Mouse (Mus musculus): ENCODE data around the gene Serpina3g. TPM values are rescaled to one million over a fixed set of nuclear protein-coding genes. Genes with fewer than 3 reads are reported as not detected.
"Not testable (repeated sequence)": the region's sequence is repeated elsewhere in the genome, so short reads cannot be mapped to it uniquely, and the experiment has no call there.

Gene Serpina3g
- 0.25 TPM in 1 of 2 replicates, not detected in the other for polyA plus RNA-seq (2016; fragmentation: Nextera tagmentation; extraction: Ambion mirVana)

- no peaks in the 10 kb centered on the region for H3K4me1 ChIP-seq
- H3K36me3 ChIP-seq, result no peaks in the 10 kb centered on the region
- H3K27ac ChIP-seq (replicated peaks), result no peak within 1 kb of the TSS
- no peak for DNase-seq (ENCODE audit: low spot score)
- WGBS, result 75% methylated on average over 5 of the region's 5 CpGs
- no peaks in the 10 kb centered on the region for H3K9me3 ChIP-seq (replicated peaks)
- H3K4me3 ChIP-seq, result no peak within 1 kb of the TSS
- H3K27me3 ChIP-seq (ENCODE audit: low read depth, poor library complexity, severe bottlenecking), result no peaks in the 10 kb centered on the region
Measured at GRCm38 (mm10) chr12:104235915-104236314, at the start of gene Serpina3g. Serpina3g (plus strand) TSS chr12:104236245.

DNA sequence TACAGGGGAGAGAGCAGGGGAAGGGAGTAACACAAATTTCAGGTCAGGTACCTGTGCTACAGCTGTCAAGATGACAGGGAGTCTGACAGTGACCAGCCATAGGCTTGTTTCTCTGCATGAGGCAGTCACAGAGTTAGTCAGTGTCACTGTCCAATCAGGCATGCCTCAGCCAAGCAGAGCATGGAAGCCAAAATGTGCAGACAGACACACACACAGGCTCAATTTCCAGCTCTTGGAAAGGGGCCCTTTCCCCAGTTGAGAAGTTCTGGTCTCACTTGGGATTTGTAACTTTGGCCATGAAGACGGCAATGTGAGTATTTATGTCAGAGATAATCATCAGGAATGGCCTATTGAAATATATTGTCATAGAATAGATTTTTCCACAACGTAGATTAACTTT lies 46.8 kb upstream of the Serpina3g start:
- 90% methylated on average over 2 of the region's 2 CpGs for WGBS
- Histone ChIP-seq H3K27me3 (ENCODE audit: low read depth, poor library complexity, severe bottlenecking) (no peaks in the 10 kb centered on the region), H3K4me3 (no peak overlapping the region), H3K4me1 (no peaks in the 10 kb centered on the region), H3K27ac (replicated peaks) (no peak overlapping the region), H3K36me3 (no peaks in the 10 kb centered on the region), H3K9me3 (replicated peaks) (no peaks in the 10 kb centered on the region)
- no peak for DNase-seq (ENCODE audit: low spot score)

- Histone ChIP-seq H3K9me3 (replicated peaks) (no peaks in the 10 kb centered on the region), H3K4me1 (no peaks in the 10 kb centered on the region), H3K4me3 (no peak overlapping the region), H3K27me3 (ENCODE audit: low read depth, poor library complexity, severe bottlenecking) (no peaks in the 10 kb centered on the region), H3K36me3 (no peaks in the 10 kb centered on the region), H3K27ac (replicated peaks) (no peak overlapping the region)
- no peak for DNase-seq (ENCODE audit: low spot score)
Measured at GRCm38 (mm10) chr12:104190852-104191251, 45.2 kb upstream of the Serpina3g start.

GRCm38 (mm10) chr12:104209149-104209548 lies 26.9 kb upstream of the Serpina3g start:
- Histone ChIP-seq H3K4me1 (peaks cover 15% of the 10 kb centered on the region), H3K27ac (replicated peaks) (no peak overlapping the region), H3K9me3 (replicated peaks) (no peaks in the 10 kb centered on the region), H3K27me3 (ENCODE audit: low read depth, poor library complexity, severe bottlenecking) (no peaks in the 10 kb centered on the region), H3K4me3 (no peak overlapping the region), H3K36me3 (no peaks in the 10 kb centered on the region)
- WGBS, result 75% methylated on average over 4 of the region's 4 CpGs
- no peak for DNase-seq (ENCODE audit: low spot score)

DNA sequence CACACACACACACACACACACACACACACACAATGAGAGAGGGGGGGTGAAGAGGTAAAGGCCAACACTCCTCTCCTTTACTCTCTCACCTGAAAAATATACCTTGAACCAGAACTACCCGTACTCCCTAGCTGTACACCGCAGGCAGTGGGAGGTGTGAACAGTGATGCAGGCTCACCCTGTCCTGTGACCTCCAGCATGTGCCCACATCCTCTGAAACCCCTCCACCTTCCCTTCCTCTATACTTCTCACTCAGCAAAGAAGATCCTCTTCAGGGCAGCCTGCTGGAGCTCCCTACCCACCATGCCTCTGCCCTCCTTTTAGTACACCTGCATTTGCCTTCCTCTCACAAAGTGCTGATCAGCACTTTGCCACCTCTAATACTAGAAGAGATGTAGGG lies 26.2 kb upstream of the Serpina3g start:
- H3K27me3 ChIP-seq (ENCODE audit: low read depth, poor library complexity, severe bottlenecking), result no peaks in the 10 kb centered on the region
- H3K36me3 ChIP-seq, result no peaks in the 10 kb centered on the region
- 100% methylated on average over 2 of the region's 2 CpGs for WGBS
- no peak overlapping the region for H3K4me3 ChIP-seq
- no peaks in the 10 kb centered on the region for H3K9me3 ChIP-seq (replicated peaks)
- H3K4me1 ChIP-seq, result peaks cover 21% of the 10 kb centered on the region
- no peak overlapping the region for H3K27ac ChIP-seq (replicated peaks)
- no peak for DNase-seq (ENCODE audit: low spot score)

GRCm38 (mm10) chr12:104213689-104214444 lies 22.2 kb upstream of the Serpina3g start:
- H3K4me1 ChIP-seq, result peaks cover 23% of the 10 kb centered on the region
- H3K27ac ChIP-seq (replicated peaks), result peak overlapping the region; percentile 52; the same call in 1 of the 2 replicates
- WGBS, result 46% methylated on average over 2 of the region's 2 CpGs
- H3K4me3 ChIP-seq, result no peak overlapping the region
- H3K27me3 ChIP-seq (ENCODE audit: low read depth, poor library complexity, severe bottlenecking), result no peaks in the 10 kb centered on the region
- H3K9me3 ChIP-seq (replicated peaks), result no peaks in the 10 kb centered on the region
- peak; percentile 27 for DNase-seq (ENCODE audit: low spot score)
- no peaks in the 10 kb centered on the region for H3K36me3 ChIP-seq

GRCm38 (mm10) chr12:104214445-104214753 lies 21.6 kb upstream of the Serpina3g start, which contains the start of gene Serpina3f:
Serpina3f (plus strand) TSS chr12:104214544.
- Histone ChIP-seq H3K4me3 (no peak within 1 kb of the TSS), H3K36me3 (no peaks in the 10 kb centered on the region), H3K4me1 (peaks cover 23% of the 10 kb centered on the region), H3K27me3 (ENCODE audit: low read depth, poor library complexity, severe bottlenecking) (no peaks in the 10 kb centered on the region), H3K9me3 (replicated peaks) (no peaks in the 10 kb centered on the region), H3K27ac (replicated peaks) (peak within 1 kb of the TSS; percentile 52; the same call in 1 of the 2 replicates)
- 68% methylated on average over 1 of the region's 1 CpGs for WGBS
- no peak for DNase-seq (ENCODE audit: low spot score)

GRCm38 (mm10) chr12:104215249-104215648 lies 20.8 kb upstream of the Serpina3g start:
- DNase-seq (ENCODE audit: low spot score), result no peak
- H3K27me3 ChIP-seq (ENCODE audit: low read depth, poor library complexity, severe bottlenecking), result no peaks in the 10 kb centered on the region
- WGBS, result 84% methylated on average over 1 of the region's 1 CpGs

GRCm38 (mm10) chr12:104221616-104222015 lies 14.4 kb upstream of the Serpina3g start:
- 73% methylated on average over 1 of the region's 1 CpGs for WGBS
- H3K27ac ChIP-seq (replicated peaks), result no peak overlapping the region
- no peaks in the 10 kb centered on the region for H3K9me3 ChIP-seq (replicated peaks)
- H3K4me1 ChIP-seq, result peaks cover 3% of the 10 kb centered on the region; the same call in 1 of the 2 replicates
- no peak overlapping the region for H3K4me3 ChIP-seq
- no peaks in the 10 kb centered on the region for H3K36me3 ChIP-seq
- H3K27me3 ChIP-seq (ENCODE audit: low read depth, poor library complexity, severe bottlenecking), result no peaks in the 10 kb centered on the region
- no peak for DNase-seq (ENCODE audit: low spot score)

More at GRCm38 (mm10) chr12:104215249-104215648, 20.8 kb upstream of the Serpina3g start:
- Histone ChIP-seq H3K9me3 (replicated peaks) (no peaks in the 10 kb centered on the region), H3K4me1 (peaks cover 23% of the 10 kb centered on the region), H3K27ac (replicated peaks) (no peak overlapping the region), H3K4me3 (no peak overlapping the region), H3K36me3 (no peaks in the 10 kb centered on the region)

DNA sequence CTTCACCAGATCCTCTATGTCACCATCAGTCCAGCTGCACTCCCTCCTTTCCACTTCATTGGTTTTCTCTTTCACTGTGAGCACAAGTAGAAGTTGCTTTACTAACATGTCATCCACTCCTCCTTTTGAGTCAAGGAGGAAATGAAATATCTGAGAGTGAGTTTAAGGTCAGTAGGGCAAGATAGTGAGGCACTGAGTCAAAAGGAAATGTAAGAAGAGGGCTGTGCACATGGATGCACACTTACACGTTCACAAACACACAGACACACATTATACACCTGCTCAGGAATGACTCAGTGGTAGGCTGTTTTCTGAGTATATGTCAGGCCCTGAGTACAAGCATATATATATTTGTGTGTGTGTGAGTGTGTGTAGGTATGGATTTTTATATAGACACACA lies 12.4 kb upstream of the Serpina3g start:
- H3K27ac ChIP-seq (replicated peaks), result no peak overlapping the region
- H3K9me3 ChIP-seq (replicated peaks), result no peaks in the 10 kb centered on the region
- 81% methylated on average over 1 of the region's 1 CpGs for WGBS
- no peak overlapping the region for H3K4me3 ChIP-seq
- no peaks in the 10 kb centered on the region for H3K36me3 ChIP-seq
- no peaks in the 10 kb centered on the region for H3K27me3 ChIP-seq (ENCODE audit: low read depth, poor library complexity, severe bottlenecking)
- DNase-seq (ENCODE audit: low spot score), result no peak
- H3K4me1 ChIP-seq, result peaks cover 3% of the 10 kb centered on the region; the same call in 1 of the 2 replicates

DNA sequence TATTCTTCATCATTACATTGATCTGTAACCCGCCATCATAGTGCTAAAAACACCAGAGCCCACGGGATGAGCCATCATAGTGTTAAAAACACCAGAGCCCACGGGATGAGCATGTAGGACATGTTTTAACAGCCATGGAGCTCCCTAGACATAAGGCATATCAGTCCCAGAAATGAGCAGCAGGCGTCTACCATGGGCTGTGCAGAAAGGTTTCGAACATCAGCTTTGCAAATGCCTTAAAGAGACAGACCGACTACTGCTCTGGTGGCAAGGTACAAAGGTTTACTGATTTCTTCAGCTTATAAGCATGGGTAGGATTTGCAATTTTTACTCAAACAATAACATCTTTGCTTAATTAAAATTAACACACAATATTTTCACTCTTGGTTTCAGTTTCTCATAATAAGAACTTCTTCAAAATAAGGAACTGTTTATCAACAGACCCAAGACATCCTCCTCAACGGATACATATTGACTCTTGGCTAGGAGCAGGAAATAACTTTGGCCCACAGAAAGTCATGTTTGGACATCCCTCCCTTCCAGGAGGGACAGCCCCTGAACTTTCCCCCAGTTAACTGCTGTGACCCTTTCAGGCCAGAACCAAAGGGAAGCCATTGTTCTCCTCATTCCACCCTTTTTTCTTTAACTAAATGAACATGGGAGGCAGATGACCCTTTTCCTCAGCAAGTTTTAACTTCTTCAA lies 11.3 kb upstream of the Serpina3g start:
- H3K4me1 ChIP-seq, result peaks cover 3% of the 10 kb centered on the region; the same call in 1 of the 2 replicates
- H3K4me3 ChIP-seq, result no peak overlapping the region
- DNase-seq (ENCODE audit: low spot score), result no peak
- 76% methylated on average over 7 of the region's 7 CpGs for WGBS
- no peak overlapping the region for H3K27ac ChIP-seq (replicated peaks)
- H3K27me3 ChIP-seq (ENCODE audit: low read depth, poor library complexity, severe bottlenecking), result no peaks in the 10 kb centered on the region
- H3K9me3 ChIP-seq (replicated peaks), result no peaks in the 10 kb centered on the region
- H3K36me3 ChIP-seq, result no peaks in the 10 kb centered on the region

DNA sequence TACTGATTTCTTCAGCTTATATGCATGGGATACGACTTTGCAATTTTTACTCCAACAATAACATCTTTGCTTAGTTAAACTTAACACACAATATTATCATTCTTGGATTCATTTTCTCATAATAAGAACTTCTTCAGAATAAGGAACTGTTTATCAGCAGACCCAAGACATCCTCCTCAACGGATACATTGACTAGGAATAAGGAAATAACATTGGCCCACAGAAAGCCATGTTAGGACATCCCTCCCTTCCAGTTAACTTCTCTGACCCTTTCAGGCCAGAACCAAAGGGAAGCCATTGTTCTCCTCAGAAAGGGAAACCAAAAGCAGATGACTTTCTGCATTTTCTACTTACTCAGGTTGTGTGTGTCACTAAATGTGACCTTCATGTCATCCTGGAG lies 5.3 kb upstream of the Serpina3g start:
- DNase-seq (ENCODE audit: low spot score), result no peak
- no peak overlapping the region for H3K4me3 ChIP-seq
- H3K27me3 ChIP-seq (ENCODE audit: low read depth, poor library complexity, severe bottlenecking), result no peaks in the 10 kb centered on the region
- no peaks in the 10 kb centered on the region for H3K36me3 ChIP-seq
- no peak overlapping the region for H3K27ac ChIP-seq (replicated peaks)
- H3K9me3 ChIP-seq (replicated peaks), result no peaks in the 10 kb centered on the region
- 80% methylated on average over 2 of the region's 2 CpGs for WGBS
- no peaks in the 10 kb centered on the region for H3K4me1 ChIP-seq

DNA sequence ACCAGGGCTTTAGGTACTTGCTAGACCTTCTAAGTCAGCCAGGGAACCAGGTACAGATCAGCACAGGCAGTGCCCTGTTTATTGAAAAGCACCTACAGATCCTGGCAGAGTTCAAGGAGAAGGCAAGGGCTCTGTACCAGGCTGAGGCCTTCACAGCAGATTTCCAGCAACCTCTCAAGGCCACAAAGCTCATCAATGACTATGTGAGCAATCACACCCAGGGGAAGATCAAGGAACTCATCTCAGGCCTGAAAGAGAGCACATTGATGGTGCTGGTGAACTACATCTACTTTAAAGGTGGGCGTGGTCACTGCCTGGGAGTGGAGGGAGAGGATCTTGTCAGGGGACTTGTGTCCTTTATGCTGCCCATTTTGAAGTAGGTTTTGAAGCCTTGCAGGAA lies 2.0 kb downstream of the Serpina3g start:
- H3K27me3 ChIP-seq (ENCODE audit: low read depth, poor library complexity, severe bottlenecking); H3K4me3 ChIP-seq; H3K36me3 ChIP-seq; H3K9me3 ChIP-seq (replicated peaks); H3K4me1 ChIP-seq; DNase-seq (ENCODE audit: low spot score); H3K27ac ChIP-seq (replicated peaks): not testable (repeated sequence)
- 70% methylated on average over 1 of the region's 1 CpGs for WGBS

Measured in midbrain, embryonic 10.5 days (tissue).